Mouse (Mus musculus): Measurements from ENCODE around the gene Cpa5. TPM values are rescaled to one million over a fixed set of nuclear protein-coding genes. Genes with fewer than 3 reads are reported as not detected.

Gene Cpa5
- total and polyA plus RNA-seq, 3 experiments, result not detected

- TF ChIP-seq ZNF384 (IDR thresholded peaks at IDR 0.05; ENCODE audit: low read depth, low read length) (no peak), CHD1 (IDR thresholded peaks at IDR 0.05; ENCODE audit: low read depth, low read length) (no peak), UBTF (IDR thresholded peaks at IDR 0.05; ENCODE audit: borderline replicate concordance, insufficient read depth, low read depth, low read length) (no peak), JUND (IDR thresholded peaks at IDR 0.05; ENCODE audit: low read depth, low read length) (no peak), MXI1 (IDR thresholded peaks at IDR 0.05; ENCODE audit: low read depth, low read length) (no peak), MAX (IDR thresholded peaks at IDR 0.05; ENCODE audit: low read length) (no peak), TBP (IDR thresholded peaks at IDR 0.05; ENCODE audit: low read depth, low read length) (no peak), POLR2A (IDR thresholded peaks at IDR 0.05; ENCODE audit: control insufficient read depth in 1 of 2, insufficient read depth in 1 of 2, low read depth in 1 of 2, low read length in 2 of 2, poor library complexity in 1 of 2) (no peak), KAT2A (conservative IDR thresholded peaks at IDR 0.05; ENCODE audit: low read depth, low read length) (no peak), ZMIZ1 (IDR thresholded peaks at IDR 0.05; ENCODE audit: low read depth, low read length) (no peak), CTCF (IDR thresholded peaks at IDR 0.05 in 2 of 3, conservative IDR thresholded peaks at IDR 0.05 in 1 of 3; ENCODE audit: control insufficient read depth in 1 of 3, insufficient read depth in 1 of 3, low read depth in 2 of 3, low read length in 3 of 3, poor library complexity in 1 of 3, severe bottlenecking in 1 of 3) (no peak)
- H3K9me3 ChIP-seq (replicated peaks; ENCODE audit: insufficient read depth, low read length), result no peaks in the 10 kb centered on the region
- H3K36me3 ChIP-seq (ENCODE audit: control insufficient read depth in 1 of 2, insufficient read depth in 2 of 2, low read length in 2 of 2), result no peaks in the 10 kb centered on the region
These were observed 30.6 kb upstream of the Cpa5 start for GRCm38 (mm10) chr6:30579961-30580840.

GRCm38 (mm10) chr6:30580841-30581176 lies 30.0 kb upstream of the Cpa5 start:
- H3K4me1 ChIP-seq (ENCODE audit: control insufficient read depth in 1 of 2, insufficient read depth in 2 of 2, low read length in 2 of 2), result no peaks in the 10 kb centered on the region
- H3K4me3 ChIP-seq (ENCODE audit: control insufficient read depth in 1 of 2, insufficient read depth in 1 of 2, low read depth in 2 of 2, low read length in 2 of 2), result no peak overlapping the region
- no peaks in the 10 kb centered on the region for H3K9me3 ChIP-seq (replicated peaks; ENCODE audit: insufficient read depth, low read length)
- no peak for DNase-seq (ENCODE audit: low read depth, low spot score)
- H3K79me2 ChIP-seq (ENCODE audit: control insufficient read depth, insufficient read depth, low read length, poor library complexity), result no peaks in the 10 kb centered on the region
- H3K9ac ChIP-seq (ENCODE audit: control insufficient read depth, low read depth, low read length, poor library complexity, severe bottlenecking), result no peak overlapping the region
- TF ChIP-seq USF1 (IDR thresholded peaks at IDR 0.05; ENCODE audit: low read depth, low read length) (no peak), POLR2AphosphoS5 (IDR thresholded peaks at IDR 0.05; ENCODE audit: borderline replicate concordance, low read depth, low read length) (no peak), SMC3 (IDR thresholded peaks at IDR 0.05; ENCODE audit: low read depth, low read length) (no peak), JUND (IDR thresholded peaks at IDR 0.05; ENCODE audit: low read depth, low read length) (no peak), EP300 (IDR thresholded peaks at IDR 0.05; ENCODE audit: low read depth in 1 of 2, low read length in 2 of 2) (no peak)
- no peaks in the 10 kb centered on the region for H3K36me3 ChIP-seq (ENCODE audit: control insufficient read depth in 1 of 2, insufficient read depth in 2 of 2, low read length in 2 of 2)
- H3K27ac ChIP-seq (ENCODE audit: control insufficient read depth, low read depth, low read length), result no peak overlapping the region
- H3K27me3 ChIP-seq (ENCODE audit: control insufficient read depth in 1 of 2, insufficient read depth in 2 of 2, low read length in 2 of 2), result peaks cover 0 to 1% of the 10 kb centered on the region in 2 experiments; a peak in 2 of 4 replicates

More at GRCm38 (mm10) chr6:30579961-30580840, 30.6 kb upstream of the Cpa5 start:
- H3K27me3 ChIP-seq (ENCODE audit: control insufficient read depth in 1 of 2, insufficient read depth in 2 of 2, low read length in 2 of 2), result peaks cover 0 to 1% of the 10 kb centered on the region in 2 experiments; a peak in 2 of 4 replicates
- H3K4me1 ChIP-seq (ENCODE audit: control insufficient read depth in 1 of 2, insufficient read depth in 2 of 2, low read length in 2 of 2), result no peaks in the 10 kb centered on the region
- no peak overlapping the region for H3K27ac ChIP-seq (ENCODE audit: control insufficient read depth, low read depth, low read length)
- DNase-seq (ENCODE audit: low read depth, low spot score), result no peak
- H3K9ac ChIP-seq (ENCODE audit: control insufficient read depth, low read depth, low read length, poor library complexity, severe bottlenecking), result no peak overlapping the region
- no peaks in the 10 kb centered on the region for H3K79me2 ChIP-seq (ENCODE audit: control insufficient read depth, insufficient read depth, low read length, poor library complexity)
- no peak overlapping the region for H3K4me3 ChIP-seq (ENCODE audit: control insufficient read depth in 1 of 2, insufficient read depth in 1 of 2, low read depth in 2 of 2, low read length in 2 of 2)
